Mouse (Mus musculus): ENCODE measurements at regions not wholly inside any gene's neighbourhood (a gene's known extent, or its start where the extent isn't known, plus 50 kb on each side); places are given as distances from the start of the nearest gene placed in this dataset.

DNA sequence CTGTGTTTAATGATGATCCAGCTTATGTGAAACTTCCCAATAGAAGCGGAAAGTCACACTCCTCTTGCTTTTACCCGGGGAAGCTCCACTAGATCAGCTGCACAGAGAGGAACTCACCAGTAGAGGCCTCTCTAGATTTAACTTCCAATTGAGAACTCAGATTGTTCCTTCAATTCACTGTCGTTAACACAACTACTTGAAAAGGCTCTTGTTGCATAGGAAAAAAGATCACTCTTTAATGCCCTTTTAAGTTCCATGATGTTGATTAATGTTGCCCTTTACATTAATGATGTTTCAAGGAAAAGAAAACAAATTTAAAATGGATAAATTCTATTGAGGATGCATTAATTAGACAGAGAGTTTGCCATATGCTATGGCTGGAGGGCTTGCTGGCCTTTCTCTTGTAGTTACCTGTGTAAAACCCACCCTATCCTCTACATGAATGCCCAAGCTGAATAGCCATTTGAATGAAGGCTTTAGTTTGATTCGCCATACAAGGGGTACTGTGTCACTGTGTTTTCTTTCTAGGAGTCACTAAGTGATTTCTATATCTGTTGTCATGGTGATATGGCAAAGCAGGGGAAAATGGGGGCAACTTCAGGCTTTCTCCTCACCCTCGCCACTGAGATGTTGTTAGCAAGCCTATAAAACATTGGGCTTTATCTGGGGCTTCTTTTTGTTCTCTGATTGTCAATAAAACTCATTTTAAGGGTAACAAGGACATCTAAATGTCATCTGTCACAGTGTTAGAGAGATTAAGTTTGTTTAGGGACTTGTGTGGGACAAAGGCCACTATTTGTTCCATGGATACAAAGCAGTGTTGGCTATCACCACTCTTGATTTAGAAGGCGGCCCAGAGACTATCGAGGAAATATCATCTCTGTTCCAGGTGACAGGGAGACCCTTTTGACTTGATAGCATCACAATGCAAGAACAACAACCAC is 429.9 kb upstream of the Tbc1d2b start:
- no peaks in the 10 kb centered on the region for H3K9me3 ChIP-seq
- no peaks in the 10 kb centered on the region for H3K36me3 ChIP-seq
- H3K9ac ChIP-seq (replicated peaks) = no peak overlapping the region
- peaks cover 15% of the 10 kb centered on the region for H3K4me1 ChIP-seq
- 0 out of 2 replicates have a peak, but pooled peaks cover 3% of the 10 kb centered on the region for H3K27me3 ChIP-seq
- peak; percentile 86 for ATAC-seq (replicated peaks)
- 7% methylated on average over 7 of the region's 7 CpGs for WGBS
- H3K4me3 ChIP-seq = no peak overlapping the region
- no peak overlapping the region for H3K4me2 ChIP-seq (replicated peaks)
- peak overlapping the region; percentile 59 for H3K27ac ChIP-seq (replicated peaks)

DNA sequence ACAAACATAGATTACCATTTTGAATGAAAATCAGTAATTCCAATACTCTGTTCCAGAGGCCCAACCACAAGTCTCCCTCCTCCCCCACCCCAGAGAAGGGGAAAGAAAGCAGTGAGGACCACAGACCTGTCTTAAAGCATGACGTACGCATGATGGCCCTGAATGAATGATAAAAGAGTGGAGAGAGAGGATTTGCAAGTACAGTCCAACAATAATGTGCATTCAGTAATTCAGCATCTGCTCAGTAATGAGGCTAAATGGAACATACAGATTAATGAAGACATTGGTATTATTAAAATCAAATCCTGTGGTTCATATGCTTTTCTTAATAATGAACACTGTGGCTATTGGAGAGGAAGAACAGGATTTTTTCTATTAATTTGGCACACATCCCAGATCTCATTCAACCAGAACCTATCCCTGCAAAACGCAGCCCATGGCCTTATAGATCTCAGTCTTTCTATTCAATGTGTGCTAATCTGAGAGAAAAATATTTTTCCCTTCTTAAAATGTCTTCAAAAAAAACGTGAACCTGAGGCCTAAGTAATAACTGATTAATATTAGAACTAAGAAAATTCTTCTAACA is 430.7 kb upstream of the Tbc1d2b start:
- ATAC-seq (replicated peaks) = peak; percentile 53
- 15% methylated on average over 4 of the region's 4 CpGs for WGBS
- Histone ChIP-seq H3K4me2 (replicated peaks) (no peak overlapping the region), H3K27me3 (0 out of 2 replicates have a peak, but pooled peaks cover 3% of the 10 kb centered on the region), H3K9ac (replicated peaks) (no peak overlapping the region), H3K9me3 (no peaks in the 10 kb centered on the region), H3K36me3 (no peaks in the 10 kb centered on the region), H3K4me3 (no peak overlapping the region), H3K4me1 (peaks cover 15% of the 10 kb centered on the region), H3K27ac (replicated peaks) (peak overlapping the region; percentile 59)

DNA sequence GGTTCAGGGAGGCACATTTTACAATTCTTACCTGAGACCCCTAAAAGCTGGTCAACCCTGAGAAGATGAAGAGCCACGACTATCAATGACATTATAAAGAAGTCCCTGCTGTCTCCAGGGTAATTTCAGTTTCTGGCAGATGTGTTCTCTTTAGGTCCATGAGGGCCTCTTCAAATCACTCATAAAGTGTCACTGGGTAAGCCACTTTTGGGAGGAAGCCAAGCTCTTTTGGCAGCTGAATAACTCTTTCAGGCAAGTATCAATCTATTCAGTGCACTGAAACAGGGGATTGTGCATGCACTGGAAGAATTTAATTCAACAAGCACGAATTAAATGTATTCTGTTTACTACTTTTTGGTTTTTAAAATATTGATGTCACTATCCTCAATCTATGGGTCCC is 443.1 kb upstream of the Tbc1d2b start:
- ATAC-seq (replicated peaks) = no peak
- Histone ChIP-seq H3K4me1 (peaks cover 5% of the 10 kb centered on the region; the same call in 1 of the 2 replicates), H3K4me3 (no peak overlapping the region), H3K27me3 (no peaks in the 10 kb centered on the region), H3K4me2 (replicated peaks) (no peak overlapping the region), H3K9me3 (no peaks in the 10 kb centered on the region), H3K27ac (replicated peaks) (no peak overlapping the region), H3K9ac (replicated peaks) (no peak overlapping the region), H3K36me3 (no peaks in the 10 kb centered on the region)
- 17% methylated on average over 2 of the region's 2 CpGs for WGBS

- Histone ChIP-seq H3K27me3 (no peaks in the 10 kb centered on the region), H3K4me1 (no peaks in the 10 kb centered on the region), H3K9ac (replicated peaks) (no peak overlapping the region), H3K4me2 (replicated peaks) (no peak overlapping the region), H3K27ac (replicated peaks) (no peak overlapping the region), H3K36me3 (no peaks in the 10 kb centered on the region), H3K4me3 (no peak overlapping the region), H3K9me3 (no peaks in the 10 kb centered on the region)
- WGBS = 3% methylated on average over 4 of the region's 4 CpGs
- no peak for ATAC-seq (replicated peaks)
Measured at GRCm38 (mm10) chr9:90731450-90731849, 460.8 kb upstream of the Tbc1d2b start.

DNA sequence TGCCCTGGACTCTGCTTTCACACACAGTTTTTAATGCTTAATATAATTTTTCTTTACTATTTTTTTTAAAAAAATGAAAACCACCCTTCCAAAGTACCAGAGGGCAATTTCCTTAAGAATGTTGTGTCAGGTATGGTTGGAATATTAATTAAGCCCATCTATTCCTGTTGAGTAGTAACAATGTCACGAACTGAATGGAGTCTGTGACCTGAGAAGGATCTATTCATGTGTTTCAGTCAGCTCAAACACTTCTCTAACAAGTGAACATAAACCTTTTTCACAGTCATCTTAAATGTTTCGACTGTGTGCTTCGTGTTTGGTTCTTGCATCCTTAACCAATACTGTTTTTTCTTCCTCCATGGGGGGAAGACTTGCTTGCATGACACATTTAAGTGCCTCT is 486.6 kb upstream of the Tbc1d2b start:
- H3K4me3 ChIP-seq = no peak overlapping the region
- H3K9ac ChIP-seq (replicated peaks) = no peak overlapping the region
- H3K27me3 ChIP-seq = no peaks in the 10 kb centered on the region
- no peak for ATAC-seq (replicated peaks)
- H3K4me2 ChIP-seq (replicated peaks) = no peak overlapping the region
- H3K27ac ChIP-seq (replicated peaks) = no peak overlapping the region
- H3K4me1 ChIP-seq = no peaks in the 10 kb centered on the region
- no peaks in the 10 kb centered on the region for H3K36me3 ChIP-seq
- WGBS = 4% methylated on average over 3 of the region's 3 CpGs
- H3K9me3 ChIP-seq = no peaks in the 10 kb centered on the region

GRCm38 (mm10) chr9:90774296-90774695 is 503.7 kb upstream of the Tbc1d2b start:
- no peaks in the 10 kb centered on the region for H3K36me3 ChIP-seq
- H3K9me3 ChIP-seq = no peaks in the 10 kb centered on the region
- H3K9ac ChIP-seq (replicated peaks) = no peak overlapping the region
- no peak overlapping the region for H3K4me3 ChIP-seq
- WGBS = 39% methylated on average over 1 of the region's 1 CpGs
- H3K4me2 ChIP-seq (replicated peaks) = no peak overlapping the region
- H3K27me3 ChIP-seq = no peaks in the 10 kb centered on the region
- H3K4me1 ChIP-seq = no peaks in the 10 kb centered on the region
- no peak for ATAC-seq (replicated peaks)
- no peak overlapping the region for H3K27ac ChIP-seq (replicated peaks)

DNA sequence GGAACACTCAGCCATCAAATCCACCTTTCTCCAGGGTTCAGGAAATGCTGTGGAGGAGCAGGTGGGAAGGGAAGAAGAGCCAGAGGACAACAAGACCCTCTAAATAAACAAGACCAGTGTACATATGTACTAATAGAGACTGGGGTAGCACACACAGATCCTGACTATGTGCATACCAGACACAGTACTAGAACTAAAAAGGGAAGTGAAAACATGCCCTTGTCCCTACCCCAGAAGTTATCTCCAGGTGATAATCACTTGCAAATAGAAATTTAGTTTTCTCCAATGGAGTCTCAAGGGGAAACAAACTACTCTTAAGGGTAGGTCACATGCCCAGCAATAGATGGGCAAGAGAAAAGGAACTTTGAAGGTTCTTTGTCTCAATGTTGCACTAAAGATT is 518.9 kb upstream of the Tbc1d2b start:
- Histone ChIP-seq H3K27me3 (no peaks in the 10 kb centered on the region), H3K9ac (replicated peaks) (no peak overlapping the region), H3K27ac (replicated peaks) (no peak overlapping the region), H3K4me1 (no peaks in the 10 kb centered on the region), H3K4me2 (replicated peaks) (no peak overlapping the region), H3K36me3 (no peaks in the 10 kb centered on the region), H3K9me3 (no peaks in the 10 kb centered on the region), H3K4me3 (no peak overlapping the region)
- ATAC-seq (replicated peaks) = no peak

DNA sequence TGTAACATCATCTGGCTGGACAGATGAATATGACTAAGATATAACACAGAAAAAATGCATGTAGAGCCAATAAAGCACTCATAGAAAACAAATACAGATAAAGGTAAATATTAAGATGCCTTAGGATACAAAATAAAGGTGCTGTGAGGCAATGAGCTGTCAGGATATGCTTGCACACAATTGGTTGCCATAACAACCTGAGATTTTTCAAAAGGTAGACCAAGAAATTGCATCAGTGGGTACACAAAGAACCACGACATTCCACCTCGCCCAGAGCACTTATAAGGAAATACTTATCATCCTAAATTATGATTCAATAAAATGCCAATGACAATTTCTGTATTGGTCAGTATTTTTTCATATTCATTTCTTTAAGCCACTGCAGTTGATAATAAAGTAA is 521.3 kb upstream of the Tbc1d2b start:
- Histone ChIP-seq H3K4me2 (replicated peaks) (no peak overlapping the region), H3K4me1 (no peaks in the 10 kb centered on the region), H3K9ac (replicated peaks) (no peak overlapping the region), H3K4me3 (no peak overlapping the region), H3K36me3 (no peaks in the 10 kb centered on the region), H3K9me3 (no peaks in the 10 kb centered on the region), H3K27me3 (no peaks in the 10 kb centered on the region), H3K27ac (replicated peaks) (no peak overlapping the region)
- 55% methylated on average over 2 of the region's 2 CpGs for WGBS
- ATAC-seq (replicated peaks) = no peak

- H3K4me2 ChIP-seq (replicated peaks) = no peak overlapping the region
- H3K27ac ChIP-seq (replicated peaks) = no peak overlapping the region
- no peak overlapping the region for H3K9ac ChIP-seq (replicated peaks)
- ATAC-seq (replicated peaks) = no peak
- WGBS = 32% methylated on average over 4 of the region's 4 CpGs
- H3K36me3 ChIP-seq = no peaks in the 10 kb centered on the region
- 0 out of 2 replicates have a peak, but pooled peaks cover 2% of the 10 kb centered on the region for H3K4me1 ChIP-seq
- H3K4me3 ChIP-seq = no peak overlapping the region
- no peaks in the 10 kb centered on the region for H3K9me3 ChIP-seq
- no peaks in the 10 kb centered on the region for H3K27me3 ChIP-seq
Measured at GRCm38 (mm10) chr9:90816844-90817243, 545.4 kb upstream of the Zic4 start.

- H3K9ac ChIP-seq (replicated peaks) = no peak overlapping the region
- no peak for ATAC-seq (replicated peaks)
- no peaks in the 10 kb centered on the region for H3K9me3 ChIP-seq
- H3K27me3 ChIP-seq = no peaks in the 10 kb centered on the region
- WGBS = 72% methylated on average over 4 of the region's 4 CpGs
- H3K36me3 ChIP-seq = no peaks in the 10 kb centered on the region
- no peak overlapping the region for H3K4me3 ChIP-seq
- no peaks in the 10 kb centered on the region for H3K4me1 ChIP-seq
- no peak overlapping the region for H3K4me2 ChIP-seq (replicated peaks)
- no peak overlapping the region for H3K27ac ChIP-seq (replicated peaks)
Measured at GRCm38 (mm10) chr9:90823574-90824280, 538.5 kb upstream of the Zic4 start.

DNA sequence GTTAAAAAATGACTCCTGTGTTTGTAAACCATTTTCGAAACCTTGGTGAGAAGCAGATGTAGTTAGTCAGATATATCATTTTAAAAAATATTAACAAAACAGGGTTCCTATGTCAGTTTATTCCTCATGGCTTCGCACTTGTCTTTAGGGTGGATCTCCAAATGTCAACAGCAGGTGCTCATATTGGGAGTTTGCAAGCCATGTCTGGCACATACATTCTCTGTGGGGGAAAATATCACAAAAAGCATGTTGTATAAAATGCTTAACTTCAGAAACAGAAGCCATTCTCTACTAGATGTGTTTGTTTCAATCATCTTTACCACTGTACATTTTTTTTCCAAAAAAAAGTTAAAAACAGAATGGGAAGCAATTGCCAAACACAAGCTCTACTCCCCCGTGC is 534.7 kb upstream of the Zic4 start:
- ATAC-seq (replicated peaks) = no peak
- no peak overlapping the region for H3K4me3 ChIP-seq
- no peaks in the 10 kb centered on the region for H3K9me3 ChIP-seq
- H3K27ac ChIP-seq (replicated peaks) = no peak overlapping the region
- H3K9ac ChIP-seq (replicated peaks) = no peak overlapping the region
- H3K4me2 ChIP-seq (replicated peaks) = no peak overlapping the region
- H3K27me3 ChIP-seq = no peaks in the 10 kb centered on the region
- WGBS = 77% methylated on average over 3 of the region's 3 CpGs
- H3K36me3 ChIP-seq = no peaks in the 10 kb centered on the region
- H3K4me1 ChIP-seq = no peaks in the 10 kb centered on the region

DNA sequence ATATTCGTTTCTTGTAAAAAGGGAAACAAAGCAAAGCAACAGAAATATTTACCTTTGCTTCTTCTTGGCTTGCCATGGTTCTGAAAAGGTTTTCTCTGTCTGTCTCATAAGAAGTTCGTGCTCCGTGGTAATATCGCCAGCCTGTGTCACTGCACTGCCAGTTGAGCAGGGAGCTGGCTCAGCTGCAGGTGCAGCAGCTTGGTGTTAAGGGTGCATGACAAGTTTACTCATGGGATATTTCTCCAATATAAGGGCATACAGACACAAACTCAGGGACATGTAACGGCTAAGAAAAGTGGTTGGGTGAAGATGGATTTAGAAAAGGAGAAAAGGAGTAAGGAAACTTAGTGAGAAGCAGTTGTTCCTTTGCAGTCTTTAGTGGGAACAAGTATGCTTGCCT is 533.5 kb upstream of the Zic4 start:
- H3K27me3 ChIP-seq = no peaks in the 10 kb centered on the region
- H3K4me1 ChIP-seq = no peaks in the 10 kb centered on the region
- H3K9me3 ChIP-seq = no peaks in the 10 kb centered on the region
- H3K9ac ChIP-seq (replicated peaks) = no peak overlapping the region
- H3K27ac ChIP-seq (replicated peaks) = no peak overlapping the region
- no peak for ATAC-seq (replicated peaks)
- H3K36me3 ChIP-seq = no peaks in the 10 kb centered on the region
- 40% methylated on average over 5 of the region's 5 CpGs for WGBS
- H3K4me2 ChIP-seq (replicated peaks) = peak overlapping the region; percentile 7
- no peak overlapping the region for H3K4me3 ChIP-seq

Data from forebrain, embryonic 15.5 days (tissue).